Mouse (Mus musculus): ENCODE results near the gene Sar1b.
"Not testable (repeated sequence)": the region's sequence is repeated elsewhere in the genome, so short reads cannot be mapped to it uniquely, and the experiment has no call there.

Gene Sar1b

GRCm38 (mm10) chr11:51780773-51781267 is 17.3 kb downstream of the Sar1b start:
- DNase-seq (ENCODE audit: low spot score) = no peak

- DNase-seq (ENCODE audit: low spot score) = no peak
Measured at GRCm38 (mm10) chr11:51782721-51783120, 19.2 kb downstream of the Sar1b start.

GRCm38 (mm10) chr11:51785926-51786325 is 22.4 kb downstream of the Sar1b start:
- DNase-seq (ENCODE audit: low spot score) = no peak

- DNase-seq (ENCODE audit: low spot score) = not testable (repeated sequence)
Measured at GRCm38 (mm10) chr11:51789735-51790134, 26.2 kb downstream of the Sar1b start.

GRCm38 (mm10) chr11:51790662-51791061 is 27.2 kb downstream of the Sar1b start:
- no peak for DNase-seq (ENCODE audit: low spot score)

- DNase-seq (ENCODE audit: low spot score) = no peak
Measured at GRCm38 (mm10) chr11:51796272-51796671, 32.8 kb downstream of the Sar1b start.

- DNase-seq (ENCODE audit: low spot score) = no peak
Measured at GRCm38 (mm10) chr11:51800634-51801325, 37.3 kb downstream of the Sar1b start.

- peak; percentile 59 for DNase-seq (ENCODE audit: low spot score)
Measured at GRCm38 (mm10) chr11:51805221-51805981, 41.9 kb downstream of the Sar1b start.

- DNase-seq (ENCODE audit: low spot score) = no peak
Measured at GRCm38 (mm10) chr11:51807108-51807879, 43.8 kb downstream of the Sar1b start.

- DNase-seq (ENCODE audit: low spot score) = no peak
Measured at GRCm38 (mm10) chr11:51809632-51810224, 46.2 kb downstream of the Sar1b start.

GRCm38 (mm10) chr11:51811230-51811629 is 47.7 kb downstream of the Sar1b start:
- DNase-seq (ENCODE audit: low spot score) = no peak

- no peak for DNase-seq (ENCODE audit: low spot score)
Measured at GRCm38 (mm10) chr11:51812022-51812546, 48.6 kb downstream of the Sar1b start.

- DNase-seq (ENCODE audit: low spot score) = peak; percentile 39
Measured at GRCm38 (mm10) chr11:51817756-51818155, 54.3 kb downstream of the Sar1b start.

GRCm38 (mm10) chr11:51818837-51819236 is 55.4 kb downstream of the Sar1b start:
- DNase-seq (ENCODE audit: low spot score) = no peak

- no peak for DNase-seq (ENCODE audit: low spot score)
Measured at GRCm38 (mm10) chr11:51819964-51820363, 56.5 kb downstream of the Sar1b start.

GRCm38 (mm10) chr11:51820861-51821260 is 57.4 kb downstream of the Sar1b start:
- peak; percentile 38 for DNase-seq (ENCODE audit: low spot score)

GRCm38 (mm10) chr11:51822736-51823135 is 59.2 kb downstream of the Sar1b start:
- no peak for DNase-seq (ENCODE audit: low spot score)

- no peak for DNase-seq (ENCODE audit: low spot score)
Measured at GRCm38 (mm10) chr11:51823271-51823670, 59.8 kb downstream of the Sar1b start.

GRCm38 (mm10) chr11:51823963-51824753 is 60.7 kb downstream of the Sar1b start:
- DNase-seq (ENCODE audit: low spot score) = no peak

GRCm38 (mm10) chr11:51824867-51825424 is 61.5 kb downstream of the Sar1b start:
- DNase-seq (ENCODE audit: low spot score) = no peak

All from ovary, adult 18-20 months (tissue).